Mouse (Mus musculus) liver, embryonic 14.5 days (tissue): ENCODE data around the gene Kcnk4.

Source experiments
- CTCF ChIP-seq: IDR thresholded peaks from 2 replicates; pipeline ENCODE4 v1.5.1; 2016; ENCODE audit warnings: antibody characterized with exemption, low read depth, control low read depth
- EP300 ChIP-seq: IDR thresholded peaks from 2 replicates; pipeline ENCODE4 v1.6.1; 2016; ENCODE audit warnings: antibody characterized with exemption, low read depth

DNA sequence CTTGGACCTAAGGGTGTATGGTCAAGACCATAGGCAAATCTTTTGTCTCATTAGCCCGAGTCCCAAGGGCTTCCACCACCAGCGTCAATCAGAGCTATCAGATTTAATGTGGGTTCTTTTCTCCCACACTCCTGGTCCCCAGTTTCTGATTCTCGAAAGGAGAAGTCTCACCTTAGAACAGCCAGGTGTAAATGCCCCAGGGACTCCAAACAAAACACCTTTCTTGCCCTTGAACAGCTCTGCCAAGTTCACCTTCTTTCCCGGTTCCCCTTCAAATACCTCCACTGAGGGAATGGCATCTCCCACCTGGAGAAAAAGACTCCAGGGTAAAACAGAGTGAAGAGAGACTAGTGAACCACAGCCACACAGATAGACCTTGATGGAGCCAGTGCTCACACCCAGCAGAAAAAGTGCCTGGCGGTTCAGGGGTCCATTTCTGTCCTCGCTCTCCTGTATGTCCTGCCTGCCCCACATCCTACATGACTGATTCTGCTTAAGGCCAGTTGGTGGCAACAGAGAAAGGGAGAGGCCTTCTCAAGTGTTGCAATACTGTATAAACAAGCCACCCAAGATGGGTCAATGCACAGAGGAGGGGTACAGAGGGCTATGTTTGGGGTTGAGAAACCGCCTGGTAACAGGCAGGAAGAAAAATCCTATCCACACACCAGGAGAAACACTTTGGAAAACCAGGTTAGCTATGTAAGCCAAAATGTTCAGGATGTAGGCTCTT, 26.3 kb downstream of the Kcnk4 start:
- TF ChIP-seq CTCF = no peak
- TF ChIP-seq EP300 = no peak
